Mouse (Mus musculus) heart, embryonic 14.5 days (tissue): ENCODE results near the gene Clip4. TPM values are rescaled to one million over a fixed set of nuclear protein-coding genes. Genes with fewer than 3 reads are reported as not detected.
"Not testable (repeated sequence)": the region's sequence is repeated elsewhere in the genome, so short reads cannot be mapped to it uniquely, and the experiment has no call there.

Experiments
- ATAC-seq: fragments of 200-750 bp; cut with Nextera tagmentation; 2 replicates; pipeline ENCODE4 v1.8.0; 2017; ENCODE audit warnings: low read depth, moderate TSS enrichment; ENCODE audit not compliant: insufficient number of reproducible peaks, insufficient read depth, low FRiP score
- H3K27ac ChIP-seq, 2 experiments: fragments of 200-500 bp in 1 of 2; fragments of 300-500 bp in 1 of 2; sonication (generic) in 1 of 2; replicated peaks in 1 of 2; 2 replicates each; pipeline ENCODE4 v1.5.1; 2012 to 2014; ENCODE audit warnings: low read depth in 2 of 2, low read length in 2 of 2, control low read depth in 1 of 2, mild to moderate bottlenecking in 1 of 2, mixed read lengths in 1 of 2; ENCODE audit not compliant: control insufficient read depth in 1 of 2, insufficient read depth in 1 of 2
- H3K27me3 ChIP-seq: fragments of 300-500 bp; sonication (generic); 2 replicates; pipeline ENCODE4 v1.6.1; 2014; ENCODE audit warnings: mild to moderate bottlenecking, low read length, control low read depth; ENCODE audit not compliant: control insufficient read depth, insufficient read depth
- H3K36me3 ChIP-seq: fragments of 300-500 bp; sonication (generic); 2 replicates; pipeline ENCODE4 v1.6.1; 2014; ENCODE audit warnings: mild to moderate bottlenecking, control low read depth, low read length, mixed read lengths; ENCODE audit not compliant: control insufficient read depth, insufficient read depth
- H3K4me1 ChIP-seq, 2 experiments: fragments of 200-500 bp in 1 of 2; fragments of 300-500 bp in 1 of 2; sonication (generic) in 1 of 2; 2 replicates each; pipeline ENCODE4 v1.6.1; 2012 to 2014; ENCODE audit warnings: low read length in 2 of 2, control low read depth in 1 of 2, mixed read lengths in 1 of 2; ENCODE audit not compliant: control insufficient read depth in 2 of 2, insufficient read depth in 2 of 2
- H3K4me2 ChIP-seq: fragments of 300-500 bp; sonication (generic); 2 replicates; pipeline ENCODE4 v1.6.1; 2014; ENCODE audit warnings: mild to moderate bottlenecking, low read length
- H3K4me3 ChIP-seq, 2 experiments: fragments of 200-500 bp in 1 of 2; fragments of 300-500 bp in 1 of 2; sonication (generic) in 1 of 2; 2 replicates each; pipeline ENCODE4 v1.5.1; 2012 to 2014; ENCODE audit warnings: low read length in 2 of 2, mild to moderate bottlenecking in 2 of 2, control low read depth in 1 of 2, low read depth in 1 of 2, moderate library complexity in 1 of 2; ENCODE audit not compliant: control insufficient read depth in 1 of 2, insufficient read depth in 1 of 2
- H3K9ac ChIP-seq: fragments of 300-500 bp; sonication (generic); 2 replicates; pipeline ENCODE4 v1.6.1; 2014; ENCODE audit warnings: mild to moderate bottlenecking, low read length
- H3K9me3 ChIP-seq: fragments of 300-500 bp; sonication (generic); 2 replicates; pipeline ENCODE4 v1.6.1; 2016; ENCODE audit warnings: low read length, control low read depth; ENCODE audit not compliant: control insufficient read depth
- WGBS: fragments of 180-500 bp; shearing (Covaris S2); extraction: QIAGEN DNeasy Blood & Tissue Kit; methylation state at CpG from one replicate; pipeline ENCODE4 v1.1.7; 2014; 5-methylcytosine and 5-hydroxymethylcytosine counted together
- polyA plus RNA-seq: library from polyadenylated mRNA; unstranded; fragments of >200 nt; fragmentation: Nextera tagmentation; extraction: Ambion mirVana; gene quantifications from 2 replicates; pipeline ENCODE4 v1.2.1, GENCODE M21; 2014

Clip4 gene
- polyA plus RNA-seq, result 42.6 and 45.3 TPM in 2 replicates

- not testable (repeated sequence) for H3K27ac ChIP-seq, H3K36me3 ChIP-seq, H3K4me2 ChIP-seq, H3K4me1 ChIP-seq, H3K27me3 ChIP-seq, H3K9ac ChIP-seq, ATAC-seq, H3K4me3 ChIP-seq, H3K9me3 ChIP-seq
- 56% methylated on average over 1 of the region's 1 CpGs for WGBS
These were observed at the start of gene Clip4 for GRCm38 (mm10) chr17:71768173-71768572. TSS of gene Clip4 (plus strand) at chr17:71768473.

GRCm38 (mm10) chr17:71720434-71720833 lies 47.8 kb upstream of the Clip4 start:
- peak overlapping the region; percentile 1; the same call in 1 of the 2 replicates for H3K9ac ChIP-seq
- no peak overlapping the region for H3K4me2 ChIP-seq
- no peaks in the 10 kb centered on the region for H3K27me3 ChIP-seq
- peaks cover 12 to 20% of the 10 kb centered on the region in 2 experiments for H3K4me1 ChIP-seq
- no peak for ATAC-seq
- no peak overlapping the region for H3K4me3 ChIP-seq
- H3K9me3 ChIP-seq, result no peaks in the 10 kb centered on the region
- peak overlapping the region; percentile 95 to 96 for H3K27ac ChIP-seq
- peaks cover 3% of the 10 kb centered on the region; the same call in 1 of the 2 replicates for H3K36me3 ChIP-seq

GRCm38 (mm10) chr17:71721019-71721418 lies 47.3 kb upstream of the Clip4 start:
- WGBS, result 18% methylated on average over 3 of the region's 3 CpGs
- Histone ChIP-seq H3K27ac (peak overlapping the region; percentile 95 to 96), H3K9ac (peak overlapping the region; percentile 1), H3K36me3 (peaks cover 3% of the 10 kb centered on the region; the same call in 1 of the 2 replicates), H3K4me1 (peaks cover 12 to 20% of the 10 kb centered on the region in 2 experiments), H3K4me3 (no peak overlapping the region), H3K9me3 (no peaks in the 10 kb centered on the region), H3K27me3 (no peaks in the 10 kb centered on the region), H3K4me2 (no peak overlapping the region)
- ATAC-seq, result peak; percentile 84

- Histone ChIP-seq H3K4me1 (peaks cover 6 to 8% of the 10 kb centered on the region in 2 experiments; a peak in 3 of 4 replicates), H3K36me3 (no peaks in the 10 kb centered on the region), H3K27ac (no peak overlapping the region), H3K9ac (no peak overlapping the region), H3K9me3 (no peaks in the 10 kb centered on the region), H3K4me3 (no peak overlapping the region), H3K27me3 (no peaks in the 10 kb centered on the region), H3K4me2 (no peak overlapping the region)
- peak; percentile 55 for ATAC-seq
- 31% methylated on average over 2 of the region's 2 CpGs for WGBS
These were observed 37.6 kb upstream of the Clip4 start for GRCm38 (mm10) chr17:71730655-71731054.

GRCm38 (mm10) chr17:71736442-71736841 lies 31.8 kb upstream of the Clip4 start:
- H3K9me3 ChIP-seq, result no peaks in the 10 kb centered on the region
- H3K4me2 ChIP-seq, result no peak overlapping the region
- ATAC-seq, result no peak
- H3K4me1 ChIP-seq, result peaks cover 3 to 6% of the 10 kb centered on the region in 2 experiments; a peak in 2 of 4 replicates
- H3K9ac ChIP-seq, result no peak overlapping the region
- no peaks in the 10 kb centered on the region for H3K36me3 ChIP-seq
- no peak overlapping the region for H3K4me3 ChIP-seq
- WGBS, result 57% methylated on average over 3 of the region's 3 CpGs
- no peak overlapping the region for H3K27ac ChIP-seq
- no peaks in the 10 kb centered on the region for H3K27me3 ChIP-seq

- H3K9ac ChIP-seq, result no peak overlapping the region
- WGBS, result 88% methylated on average over 3 of the region's 3 CpGs
- no peaks in the 10 kb centered on the region for H3K36me3 ChIP-seq
- no peak overlapping the region for H3K4me2 ChIP-seq
- no peak for ATAC-seq
- no peak overlapping the region for H3K27ac ChIP-seq
- H3K27me3 ChIP-seq, result no peaks in the 10 kb centered on the region
- H3K9me3 ChIP-seq, result no peaks in the 10 kb centered on the region
- H3K4me1 ChIP-seq, result peaks cover 0 to 2% of the 10 kb centered on the region in 2 experiments; a peak in 1 of 4 replicates
- no peak overlapping the region for H3K4me3 ChIP-seq
These were observed 26.1 kb upstream of the Clip4 start for GRCm38 (mm10) chr17:71742156-71742555.

- no peak for ATAC-seq
These were observed 25.3 kb upstream of the Clip4 start for GRCm38 (mm10) chr17:71742935-71743334.

GRCm38 (mm10) chr17:71746114-71746513 lies 22.2 kb upstream of the Clip4 start:
- H3K36me3 ChIP-seq, result no peaks in the 10 kb centered on the region
- no peak overlapping the region for H3K4me3 ChIP-seq
- no peak overlapping the region for H3K9ac ChIP-seq
- H3K9me3 ChIP-seq, result no peaks in the 10 kb centered on the region
- H3K27ac ChIP-seq, result no peak overlapping the region
- H3K4me1 ChIP-seq, result peaks cover 0 to 2% of the 10 kb centered on the region in 2 experiments; a peak in 1 of 4 replicates
- H3K27me3 ChIP-seq, result no peaks in the 10 kb centered on the region
- no peak overlapping the region for H3K4me2 ChIP-seq
- ATAC-seq, result no peak
- 80% methylated on average over 9 of the region's 9 CpGs for WGBS

More at GRCm38 (mm10) chr17:71742935-71743334, 25.3 kb upstream of the Clip4 start:
- H3K4me3 ChIP-seq, result no peak overlapping the region
- WGBS, result 35% methylated on average over 5 of the region's 5 CpGs
- H3K4me1 ChIP-seq, result peaks cover 0 to 2% of the 10 kb centered on the region in 2 experiments; a peak in 1 of 4 replicates
- H3K9ac ChIP-seq, result no peak overlapping the region
- H3K36me3 ChIP-seq, result no peaks in the 10 kb centered on the region
- H3K4me2 ChIP-seq, result no peak overlapping the region
- no peaks in the 10 kb centered on the region for H3K27me3 ChIP-seq
- no peak overlapping the region for H3K27ac ChIP-seq
- no peaks in the 10 kb centered on the region for H3K9me3 ChIP-seq
